Mouse (Mus musculus) forebrain, embryonic 16.5 days (tissue): Measurements from ENCODE around the gene Bin2. TPM values are rescaled to one million over a fixed set of nuclear protein-coding genes. Genes with fewer than 3 reads are reported as not detected.

ENCODE experiments used
- ATAC-seq: fragments of 200-750 bp; cut with Nextera tagmentation; 2 replicates; pipeline ENCODE4 v1.8.0; 2017; ENCODE audit warnings: mild to moderate bottlenecking, moderate library complexity
- H3K27ac ChIP-seq: fragments of 300-500 bp; sonication (generic); 2 replicates; pipeline ENCODE4 v1.5.1; 2014; ENCODE audit warnings: low read length, control low read depth
- H3K27me3 ChIP-seq: fragments of 300-500 bp; sonication (generic); replicated peaks from 2 replicates; pipeline ENCODE4 v1.6.1; 2014; ENCODE audit warnings: low read length; ENCODE audit not compliant: control insufficient read depth, insufficient read depth
- H3K36me3 ChIP-seq: fragments of 300-500 bp; sonication (generic); 2 replicates; pipeline ENCODE4 v1.6.1; 2014; ENCODE audit not compliant: control insufficient read depth, insufficient read depth
- H3K4me1 ChIP-seq: fragments of 300-500 bp; sonication (generic); replicated peaks from 2 replicates; pipeline ENCODE4 v1.6.1; 2014; ENCODE audit warnings: low read length; ENCODE audit not compliant: control insufficient read depth, insufficient read depth
- H3K4me2 ChIP-seq: fragments of 300-500 bp; sonication (generic); 2 replicates; pipeline ENCODE4 v1.6.1; 2014; ENCODE audit warnings: mild to moderate bottlenecking, low read length, control low read depth
- H3K4me3 ChIP-seq: fragments of 300-500 bp; sonication (generic); replicated peaks from 2 replicates; pipeline ENCODE4 v1.5.1; 2014; ENCODE audit warnings: mild to moderate bottlenecking, low read length, control low read depth
- H3K9ac ChIP-seq: fragments of 300-500 bp; sonication (generic); replicated peaks from 2 replicates; pipeline ENCODE4 v1.6.1; 2014; ENCODE audit warnings: low read depth, low read length, control low read depth
- H3K9me3 ChIP-seq: fragments of 300-500 bp; sonication (generic); 2 replicates; pipeline ENCODE4 v1.6.1; 2016; ENCODE audit warnings: low read length; ENCODE audit not compliant: control insufficient read depth
- WGBS: fragments of 180-500 bp; shearing (Covaris S2); extraction: QIAGEN DNeasy Blood & Tissue Kit; methylation state at CpG from one replicate; pipeline ENCODE4 v1.1.7; 2014; 5-methylcytosine and 5-hydroxymethylcytosine counted together
- polyA plus RNA-seq: library from polyadenylated mRNA; unstranded; fragments of >200 nt; fragmentation: Nextera tagmentation; extraction: Ambion mirVana; gene quantifications from 2 replicates; pipeline ENCODE4 v1.2.1, GENCODE M21; 2015

Gene Bin2
- polyA plus RNA-seq, 1 experiment from 2014 or later: 0.65 TPM

- Histone ChIP-seq H3K4me3 (no peak overlapping the region), H3K36me3 (no peaks in the 10 kb centered on the region), H3K9ac (no peak overlapping the region), H3K9me3 (peaks cover 9% of the 10 kb centered on the region), H3K27ac (no peak overlapping the region), H3K4me2 (no peak overlapping the region), H3K4me1 (no peaks in the 10 kb centered on the region), H3K27me3 (no peaks in the 10 kb centered on the region)
- ATAC-seq: no peak
- 82% methylated on average over 6 of the region's 6 CpGs for WGBS
Measured at GRCm38 (mm10) chr15:100686434-100686833, 17.1 kb upstream of the Bin2 start.

DNA sequence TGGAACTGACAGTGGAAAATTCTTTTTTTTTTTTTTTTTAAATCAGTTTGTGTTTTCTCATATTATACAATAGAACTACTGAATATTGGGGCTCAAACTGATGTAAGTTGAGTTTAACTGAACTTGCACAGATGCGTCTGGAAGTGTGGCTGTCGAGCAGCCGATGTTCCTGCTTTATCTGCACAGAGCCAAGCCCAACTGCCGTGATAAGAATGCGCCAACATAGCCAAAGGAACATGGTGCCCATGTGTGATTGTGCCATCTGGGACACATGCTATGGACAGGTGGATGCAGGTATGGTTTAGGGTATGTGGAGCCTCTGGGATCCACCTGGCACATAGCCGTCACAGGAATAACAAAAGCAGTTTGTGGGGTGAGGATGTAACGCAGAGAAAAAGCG is 16.5 kb upstream of the Bin2 start:
- no peak overlapping the region for H3K4me3 ChIP-seq
- no peaks in the 10 kb centered on the region for H3K4me1 ChIP-seq
- ATAC-seq: no peak
- peaks cover 7% of the 10 kb centered on the region for H3K9me3 ChIP-seq
- no peak overlapping the region for H3K4me2 ChIP-seq
- WGBS: 84% methylated on average over 8 of the region's 8 CpGs
- H3K27me3 ChIP-seq: no peaks in the 10 kb centered on the region
- H3K36me3 ChIP-seq: no peaks in the 10 kb centered on the region
- no peak overlapping the region for H3K9ac ChIP-seq
- no peak overlapping the region for H3K27ac ChIP-seq

GRCm38 (mm10) chr15:100685255-100685654 is 15.9 kb upstream of the Bin2 start:
- Histone ChIP-seq H3K4me3 (no peak overlapping the region), H3K4me1 (no peaks in the 10 kb centered on the region), H3K9me3 (peaks cover 3% of the 10 kb centered on the region; the same call in 1 of the 2 replicates), H3K4me2 (no peak overlapping the region), H3K9ac (no peak overlapping the region), H3K36me3 (no peaks in the 10 kb centered on the region), H3K27ac (no peak overlapping the region), H3K27me3 (no peaks in the 10 kb centered on the region)
- 19% methylated on average over 13 of the region's 13 CpGs for WGBS
- ATAC-seq: no peak

GRCm38 (mm10) chr15:100684450-100684849 is 15.1 kb upstream of the Bin2 start:
- Histone ChIP-seq H3K27me3 (no peaks in the 10 kb centered on the region), H3K4me1 (no peaks in the 10 kb centered on the region), H3K9me3 (no peaks in the 10 kb centered on the region), H3K4me3 (no peak overlapping the region), H3K36me3 (no peaks in the 10 kb centered on the region), H3K9ac (no peak overlapping the region), H3K27ac (no peak overlapping the region), H3K4me2 (no peak overlapping the region)
- WGBS: 62% methylated on average over 10 of the region's 10 CpGs
- ATAC-seq: no peak

DNA sequence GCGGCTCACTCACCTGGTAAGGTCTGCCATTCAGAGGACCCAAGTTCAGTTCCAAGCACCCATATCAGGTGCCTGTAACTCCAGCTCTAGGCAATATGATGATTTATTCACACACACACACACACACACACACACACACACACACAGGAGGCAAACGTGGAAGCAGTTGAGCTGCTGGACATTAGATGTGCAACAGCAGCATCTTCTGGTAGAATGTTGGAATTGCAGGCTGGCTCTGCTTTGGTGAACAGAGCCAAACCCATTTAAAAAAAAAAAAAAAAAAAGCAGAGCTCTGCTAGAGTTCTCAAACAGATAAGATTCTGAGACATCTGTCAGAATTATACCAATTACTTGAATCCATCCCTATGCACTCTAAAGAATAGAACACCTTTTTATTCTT is 13.7 kb upstream of the Bin2 start:
- 47% methylated on average over 2 of the region's 2 CpGs for WGBS
- Histone ChIP-seq H3K27ac (no peak overlapping the region), H3K9me3 (no peaks in the 10 kb centered on the region), H3K9ac (no peak overlapping the region), H3K27me3 (no peaks in the 10 kb centered on the region), H3K4me3 (no peak overlapping the region), H3K4me1 (no peaks in the 10 kb centered on the region), H3K36me3 (no peaks in the 10 kb centered on the region), H3K4me2 (no peak overlapping the region)
- ATAC-seq: no peak

DNA sequence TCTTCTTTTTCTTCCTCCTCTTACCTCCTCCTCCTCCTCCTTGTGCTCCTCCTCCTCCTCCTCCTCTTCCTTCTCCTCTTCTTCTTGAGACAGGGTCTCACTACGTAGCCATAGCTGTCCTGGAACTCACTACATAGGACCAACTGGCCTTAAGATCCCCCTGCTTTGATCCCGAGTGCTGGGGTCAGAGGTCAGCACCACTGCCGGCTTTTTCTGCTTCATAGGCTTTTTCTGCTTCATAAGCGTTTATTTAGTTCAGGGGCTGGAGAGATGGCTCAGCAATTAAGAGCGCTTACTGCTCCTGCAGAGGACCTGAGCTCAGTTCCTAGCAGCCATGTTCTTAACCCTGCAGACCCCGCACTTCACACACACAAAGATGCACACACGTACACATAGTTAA is 12.4 kb upstream of the Bin2 start:
- Histone ChIP-seq H3K4me1 (no peaks in the 10 kb centered on the region), H3K36me3 (no peaks in the 10 kb centered on the region), H3K9me3 (no peaks in the 10 kb centered on the region), H3K27me3 (no peaks in the 10 kb centered on the region), H3K4me2 (no peak overlapping the region), H3K4me3 (no peak overlapping the region), H3K27ac (no peak overlapping the region), H3K9ac (no peak overlapping the region)
- ATAC-seq: no peak
- 32% methylated on average over 7 of the region's 7 CpGs for WGBS

- H3K27ac ChIP-seq: no peak overlapping the region
- H3K36me3 ChIP-seq: no peaks in the 10 kb centered on the region
- 64% methylated on average over 3 of the region's 3 CpGs for WGBS
Measured at GRCm38 (mm10) chr15:100680381-100680780, 11.0 kb upstream of the Bin2 start.

DNA sequence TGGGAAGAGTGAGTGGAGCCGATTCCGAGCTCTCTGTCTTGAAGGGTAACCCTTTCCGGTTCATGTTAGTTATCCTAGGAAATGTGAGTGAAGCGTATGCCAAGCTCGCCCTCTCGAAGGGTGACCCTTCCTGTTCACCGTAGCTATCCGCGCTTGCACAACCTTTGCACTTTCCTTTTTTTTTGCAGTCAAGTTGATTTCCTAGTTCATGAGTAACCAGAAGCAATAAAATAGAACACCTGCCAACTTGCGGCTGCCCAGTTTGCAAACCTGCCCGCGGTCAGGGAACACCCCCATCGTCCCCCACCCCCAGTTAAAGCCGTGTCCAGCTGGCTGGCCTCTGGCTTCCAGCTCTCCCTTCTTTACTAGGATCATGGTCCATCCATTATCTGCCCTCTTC is 9.7 kb upstream of the Bin2 start:
- H3K4me2 ChIP-seq: no peak overlapping the region
- H3K4me1 ChIP-seq: no peaks in the 10 kb centered on the region
- no peak overlapping the region for H3K4me3 ChIP-seq
- no peak overlapping the region for H3K9ac ChIP-seq
- 94% methylated on average over 14 of the region's 14 CpGs for WGBS
- H3K27ac ChIP-seq: no peak overlapping the region
- H3K36me3 ChIP-seq: no peaks in the 10 kb centered on the region
- no peaks in the 10 kb centered on the region for H3K9me3 ChIP-seq
- H3K27me3 ChIP-seq: no peaks in the 10 kb centered on the region
- no peak for ATAC-seq

More at GRCm38 (mm10) chr15:100680381-100680780, 11.0 kb upstream of the Bin2 start:
- no peaks in the 10 kb centered on the region for H3K27me3 ChIP-seq
- H3K9me3 ChIP-seq: no peaks in the 10 kb centered on the region
- ATAC-seq: no peak
- no peak overlapping the region for H3K9ac ChIP-seq
- H3K4me1 ChIP-seq: no peaks in the 10 kb centered on the region
- H3K4me2 ChIP-seq: no peak overlapping the region
- no peak overlapping the region for H3K4me3 ChIP-seq

- no peak overlapping the region for H3K4me2 ChIP-seq
- H3K27ac ChIP-seq: no peak overlapping the region
- no peak for ATAC-seq
- 83% methylated on average over 12 of the region's 12 CpGs for WGBS
- no peaks in the 10 kb centered on the region for H3K36me3 ChIP-seq
- no peaks in the 10 kb centered on the region for H3K27me3 ChIP-seq
- no peaks in the 10 kb centered on the region for H3K9me3 ChIP-seq
- no peaks in the 10 kb centered on the region for H3K4me1 ChIP-seq
- no peak overlapping the region for H3K9ac ChIP-seq
- no peak overlapping the region for H3K4me3 ChIP-seq
Measured at GRCm38 (mm10) chr15:100678581-100678980, 9.2 kb upstream of the Bin2 start.

DNA sequence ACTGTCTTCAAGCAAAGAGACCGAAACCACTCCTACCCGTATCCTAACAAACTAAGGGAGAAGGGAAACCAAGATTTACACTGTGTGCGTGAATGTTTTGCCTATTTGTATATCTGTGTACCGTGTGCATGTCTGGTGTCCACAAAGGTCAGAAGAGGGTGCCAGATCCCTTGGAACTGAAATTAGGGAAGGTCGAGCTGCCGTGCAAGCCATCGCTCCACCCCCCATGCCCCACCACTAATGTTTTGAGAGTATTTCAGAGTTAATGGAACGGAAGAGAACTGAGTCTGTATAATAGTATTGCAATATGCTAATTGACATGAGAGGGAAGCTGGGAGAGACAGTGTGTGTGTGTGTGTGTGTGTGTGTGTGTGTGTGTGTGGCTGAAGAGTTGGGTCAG is 8.3 kb upstream of the Bin2 start:
- Histone ChIP-seq H3K4me3 (no peak overlapping the region), H3K27ac (no peak overlapping the region), H3K36me3 (no peaks in the 10 kb centered on the region), H3K4me1 (no peaks in the 10 kb centered on the region), H3K9ac (no peak overlapping the region), H3K4me2 (no peak overlapping the region), H3K9me3 (no peaks in the 10 kb centered on the region), H3K27me3 (no peaks in the 10 kb centered on the region)
- no peak for ATAC-seq
- WGBS: 75% methylated on average over 8 of the region's 8 CpGs
